Mouse (Mus musculus) megakaryocyte, embryonic 14.5 days (primary cell): ENCODE measurements around the gene Hist1h2ab.
"Not testable (repeated sequence)": the region's sequence is repeated elsewhere in the genome, so short reads cannot be mapped to it uniquely, and the experiment has no call there.

ENCODE experiments used
- FLI1 ChIP-seq: IDR thresholded peaks from 2 replicates; pipeline ENCODE4 v1.6.1; 2012; ENCODE audit warnings: low read length, inconsistent platforms, mixed read lengths
- GATA1 ChIP-seq: IDR thresholded peaks from 3 replicates; pipeline ENCODE4 v1.6.1; 2012; ENCODE audit warnings: mixed read lengths, low read length, inconsistent platforms, borderline replicate concordance

- not testable (repeated sequence) for TF ChIP-seq GATA1, FLI1
These were observed 18.7 kb downstream of the Hist1h2ab start, which contains the start of gene Trim38 for GRCm38 (mm10) chr13:23769613-23770012.
